Mouse (Mus musculus): Measurements from ENCODE around the gene Tead4. TPM values are rescaled to one million over a fixed set of nuclear protein-coding genes. Genes with fewer than 3 reads are reported as not detected.

Gene Tead4
- polyA plus RNA-seq (2015; fragmentation: Illumina TruSeq; extraction: RNeasy Lipid Tissue Mini Kit (QIAGEN cat#74804); ENCODE audit: insufficient read depth, low replicate concordance): 0.81 TPM

DNA sequence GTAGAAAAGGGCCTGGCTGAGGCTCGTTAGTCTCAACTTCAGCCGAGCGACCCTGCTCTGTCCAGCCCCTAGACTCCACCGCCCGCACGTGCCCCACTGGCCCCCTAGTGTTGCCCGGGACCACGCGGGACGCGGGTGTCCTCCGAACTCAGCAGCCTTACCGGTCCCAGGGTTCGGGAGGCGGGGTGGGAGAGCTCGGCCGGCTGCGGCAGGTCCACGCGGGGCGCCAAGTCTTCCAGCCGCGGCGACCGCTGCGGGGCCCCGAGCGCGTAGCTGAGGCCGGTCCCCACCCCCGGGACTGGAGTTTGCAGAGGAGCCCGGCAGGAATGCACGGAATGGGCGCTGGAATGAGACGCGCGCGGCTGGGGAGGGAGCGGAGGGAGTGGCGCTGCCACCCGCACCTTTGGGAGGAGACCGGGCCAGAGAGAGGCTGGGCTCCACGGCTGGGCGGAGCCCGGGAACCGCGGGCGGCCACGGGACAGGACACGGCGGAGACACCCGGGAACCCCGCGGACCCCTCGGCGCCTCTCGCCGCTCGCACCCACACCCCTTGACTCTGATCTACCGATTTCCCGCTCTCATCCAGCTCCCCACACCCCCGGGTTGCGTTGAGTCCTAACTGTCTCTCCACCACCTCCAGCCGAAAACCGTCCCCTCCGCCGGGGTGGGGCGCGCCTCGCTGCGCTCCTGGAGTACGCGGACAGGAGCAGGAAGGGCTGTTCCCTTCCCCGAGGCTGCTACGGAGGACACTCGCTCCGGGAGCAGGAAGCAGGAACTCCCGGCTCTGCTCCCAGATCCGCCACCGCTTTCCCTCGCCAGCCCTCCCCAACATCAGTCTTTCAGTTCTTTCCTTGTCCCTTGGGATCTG, at the start of gene Tead4:
Gene Tead4, minus strand, starts transcription at position 690 of the 868 bp plus-strand sequence.

Other genes starting within 250 kb of the Tead4 start
- gene Tspan9, start 157.2 kb downstream of the Tead4 start, polyA plus RNA-seq (2015; fragmentation: Illumina TruSeq; extraction: RNeasy Lipid Tissue Mini Kit (QIAGEN cat#74804); ENCODE audit: insufficient read depth, low replicate concordance): 15.3 TPM
- gene Tulp3, start 55.0 kb upstream of the Tead4 start, polyA plus RNA-seq (2015; fragmentation: Illumina TruSeq; extraction: RNeasy Lipid Tissue Mini Kit (QIAGEN cat#74804); ENCODE audit: insufficient read depth, low replicate concordance): 9.6 TPM
- 51.3 TPM for gene Rhno1, start 62.1 kb upstream of the Tead4 start, polyA plus RNA-seq (2015; fragmentation: Illumina TruSeq; extraction: RNeasy Lipid Tissue Mini Kit (QIAGEN cat#74804); ENCODE audit: insufficient read depth, low replicate concordance)
- 15.4 TPM for gene Foxm1, start 62.1 kb upstream of the Tead4 start, polyA plus RNA-seq (2015; fragmentation: Illumina TruSeq; extraction: RNeasy Lipid Tissue Mini Kit (QIAGEN cat#74804); ENCODE audit: insufficient read depth, low replicate concordance)
- gene Tex52, start 74.6 kb upstream of the Tead4 start, polyA plus RNA-seq (2015; fragmentation: Illumina TruSeq; extraction: RNeasy Lipid Tissue Mini Kit (QIAGEN cat#74804); ENCODE audit: insufficient read depth, low replicate concordance): 0.29 TPM
- not detected for gene Gm44596, start 74.7 kb upstream of the Tead4 start, polyA plus RNA-seq (2015; fragmentation: Illumina TruSeq; extraction: RNeasy Lipid Tissue Mini Kit (QIAGEN cat#74804); ENCODE audit: insufficient read depth, low replicate concordance)
- gene Nrip2, start 98.5 kb upstream of the Tead4 start, polyA plus RNA-seq (2015; fragmentation: Illumina TruSeq; extraction: RNeasy Lipid Tissue Mini Kit (QIAGEN cat#74804); ENCODE audit: insufficient read depth, low replicate concordance): 0.33 TPM
- gene Itfg2, start 124.1 kb upstream of the Tead4 start, polyA plus RNA-seq (2015; fragmentation: Illumina TruSeq; extraction: RNeasy Lipid Tissue Mini Kit (QIAGEN cat#74804); ENCODE audit: insufficient read depth, low replicate concordance): 19.2 TPM
- gene Fkbp4, start 137.9 kb upstream of the Tead4 start, polyA plus RNA-seq (2015; fragmentation: Illumina TruSeq; extraction: RNeasy Lipid Tissue Mini Kit (QIAGEN cat#74804); ENCODE audit: insufficient read depth, low replicate concordance): 70.2 TPM
- gene Pzp, start 225.9 kb upstream of the Tead4 start, polyA plus RNA-seq (2015; fragmentation: Illumina TruSeq; extraction: RNeasy Lipid Tissue Mini Kit (QIAGEN cat#74804); ENCODE audit: insufficient read depth, low replicate concordance): not detected

Data from spleen, adult 10 weeks (tissue).